Mouse (Mus musculus): ENCODE data around the gene Tpsg1. TPM values are rescaled to one million over a fixed set of nuclear protein-coding genes. Genes with fewer than 3 reads are reported as not detected.

Gene Tpsg1
- total RNA-seq, 4 experiments from 2014 or later: not detected

DNA sequence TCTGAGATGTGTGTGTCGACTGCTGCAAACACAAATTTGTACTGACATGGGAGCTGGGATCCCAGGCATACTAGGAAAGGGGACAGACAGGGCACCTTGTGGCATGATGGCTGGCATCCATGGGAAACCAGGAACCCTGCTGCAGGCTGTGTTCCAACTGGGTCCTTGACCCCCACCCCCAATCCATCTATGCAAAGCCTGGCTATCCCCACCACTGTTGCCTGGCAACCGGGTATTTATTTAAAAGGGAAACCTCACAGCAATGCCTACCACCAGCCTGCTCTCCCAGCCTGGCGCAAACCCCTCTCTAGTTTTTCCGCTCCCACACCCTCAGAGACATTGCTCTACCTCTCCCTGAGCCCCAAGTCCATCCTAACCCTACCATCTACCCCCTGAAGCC is 38.3 kb downstream of the Tpsg1 start:
- DNase-seq (ENCODE audit: low spot score in 2 of 2): no peak

DNA sequence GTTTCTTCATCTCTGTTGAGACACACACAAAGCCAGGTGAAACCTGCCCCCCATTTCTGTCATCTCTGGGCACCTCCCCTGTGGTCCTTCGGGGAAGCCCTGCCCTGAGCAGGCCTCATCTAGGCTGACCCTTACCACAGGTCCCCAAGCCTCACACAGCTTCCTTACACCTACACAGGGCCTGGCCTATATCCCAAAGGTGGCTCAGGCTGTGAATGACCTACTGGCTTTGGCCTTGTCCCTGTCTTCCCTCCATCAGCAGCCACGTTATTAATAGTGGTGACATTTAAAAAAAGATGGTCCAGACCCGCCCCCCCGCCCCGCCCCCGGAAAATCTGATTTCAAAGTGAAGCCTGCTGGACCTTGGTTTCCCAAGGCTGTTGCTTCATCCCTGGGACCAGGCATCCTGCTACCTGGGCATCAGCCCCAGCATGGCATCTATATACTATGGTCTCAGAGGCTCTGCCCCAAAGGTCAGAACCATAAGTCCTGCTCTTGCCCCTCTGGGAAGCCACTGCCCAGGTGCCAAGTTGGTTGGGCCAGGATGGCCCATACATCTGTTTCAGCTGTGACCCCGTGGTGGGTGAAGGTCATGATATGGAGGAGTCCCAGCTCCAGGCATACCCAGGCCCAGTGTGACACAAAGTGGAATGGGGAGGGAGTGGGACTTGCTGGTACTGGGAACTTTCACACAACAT is 39.4 kb downstream of the Tpsg1 start:
- no peak for DNase-seq (ENCODE audit: low spot score in 2 of 2)

DNA sequence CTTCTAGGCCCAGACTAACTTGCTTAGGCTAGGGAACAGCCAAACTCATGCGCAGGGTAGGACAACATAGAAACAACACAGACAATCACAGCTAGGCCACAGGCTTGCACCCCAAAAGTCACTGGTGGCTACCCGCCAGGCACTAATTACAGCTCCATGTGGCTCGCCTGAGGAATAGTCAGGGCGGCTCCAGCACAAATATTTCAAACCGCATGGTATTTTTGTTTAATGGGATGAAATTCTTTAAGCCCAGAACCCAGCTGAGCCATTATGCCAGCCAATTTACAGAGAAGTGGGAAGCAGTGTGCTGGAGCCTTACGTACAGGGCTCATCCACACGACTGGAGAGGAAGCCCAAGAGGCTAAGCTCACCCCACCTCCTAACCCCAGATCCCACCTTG is 40.5 kb downstream of the Tpsg1 start:
- DNase-seq (ENCODE audit: low spot score in 2 of 2): no peak

DNA sequence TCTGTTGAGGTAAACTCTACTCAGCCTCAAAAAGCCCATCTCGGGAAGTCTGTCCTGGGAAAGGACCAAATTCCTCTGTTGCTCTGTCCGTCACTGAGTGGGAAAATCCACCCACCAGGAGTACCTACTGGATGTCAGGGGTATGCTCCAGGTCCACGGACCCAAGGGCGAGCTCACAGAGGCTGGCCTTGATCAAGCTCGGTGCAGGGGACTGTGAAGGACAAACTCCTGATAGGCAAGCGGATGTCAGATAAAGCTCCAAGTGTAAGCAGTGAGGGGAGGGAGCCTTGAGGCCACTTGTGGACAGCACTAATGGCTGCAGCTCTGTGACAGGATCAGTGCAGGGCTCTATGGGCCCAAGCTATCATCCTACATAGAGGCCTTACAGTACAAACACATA is 41.1 kb downstream of the Tpsg1 start:
- DNase-seq (ENCODE audit: low spot score in 2 of 2): no peak

DNA sequence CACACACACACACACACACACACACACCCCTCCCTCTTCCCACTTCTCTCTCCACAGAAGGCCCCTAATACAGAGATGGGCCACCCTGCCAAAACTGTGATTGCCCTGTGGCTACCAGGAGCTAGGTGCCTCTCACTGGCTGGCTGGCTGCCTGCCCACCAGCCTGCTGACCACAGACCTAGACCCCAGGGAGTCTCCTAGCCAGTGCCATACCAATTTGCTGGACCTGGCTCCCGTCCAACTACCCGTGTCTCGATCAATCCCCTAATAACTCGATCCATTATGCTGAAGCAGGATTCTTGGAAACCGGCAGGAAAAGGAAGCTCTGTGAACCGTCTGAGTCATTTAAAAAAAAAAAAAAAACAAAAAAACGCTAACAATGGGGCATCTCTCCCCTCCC is 41.7 kb downstream of the Tpsg1 start:
- no peak for DNase-seq (ENCODE audit: low spot score in 2 of 2)

DNA sequence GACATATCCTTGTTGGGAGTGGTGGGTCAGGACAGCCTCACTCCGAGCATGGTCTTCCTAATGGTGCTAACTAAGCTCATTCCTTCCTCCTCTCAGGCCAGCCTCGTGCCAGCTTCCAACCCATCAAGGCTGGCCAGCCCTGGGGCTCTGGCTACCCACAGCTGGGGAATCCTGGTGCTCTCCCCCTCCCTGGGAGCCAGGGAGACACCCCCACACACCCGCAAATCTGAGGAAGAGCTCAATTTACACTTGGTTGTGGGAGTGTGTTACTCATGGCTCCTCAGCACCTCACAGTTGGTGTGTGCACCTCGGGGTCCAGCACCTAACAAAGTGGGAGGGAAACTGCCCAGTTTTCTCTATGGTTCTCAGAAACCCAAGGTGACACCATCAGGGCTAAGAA is 42.2 kb downstream of the Tpsg1 start:
- no peak for DNase-seq (ENCODE audit: low spot score in 2 of 2)

DNA sequence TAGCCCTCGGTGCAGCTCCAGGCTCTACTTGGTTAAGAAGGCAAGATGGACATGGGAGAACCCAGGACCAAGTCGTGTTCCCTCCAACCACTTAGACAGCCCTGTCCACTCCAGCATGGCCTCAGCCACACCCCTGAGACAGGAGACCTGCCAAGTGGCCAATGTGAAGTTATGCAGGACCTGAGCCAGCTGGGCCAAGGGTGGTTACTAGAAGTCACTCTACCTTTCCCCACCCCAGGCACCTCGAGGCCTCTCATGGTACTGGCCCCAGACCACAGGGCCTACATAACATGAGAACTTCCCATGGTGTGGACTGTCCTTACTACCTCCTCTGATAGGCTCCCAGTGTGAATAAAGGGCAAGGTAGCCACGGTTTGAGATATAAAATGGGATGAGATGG is 45.1 kb downstream of the Tpsg1 start:
- no peak for DNase-seq (ENCODE audit: low spot score in 2 of 2)

DNA sequence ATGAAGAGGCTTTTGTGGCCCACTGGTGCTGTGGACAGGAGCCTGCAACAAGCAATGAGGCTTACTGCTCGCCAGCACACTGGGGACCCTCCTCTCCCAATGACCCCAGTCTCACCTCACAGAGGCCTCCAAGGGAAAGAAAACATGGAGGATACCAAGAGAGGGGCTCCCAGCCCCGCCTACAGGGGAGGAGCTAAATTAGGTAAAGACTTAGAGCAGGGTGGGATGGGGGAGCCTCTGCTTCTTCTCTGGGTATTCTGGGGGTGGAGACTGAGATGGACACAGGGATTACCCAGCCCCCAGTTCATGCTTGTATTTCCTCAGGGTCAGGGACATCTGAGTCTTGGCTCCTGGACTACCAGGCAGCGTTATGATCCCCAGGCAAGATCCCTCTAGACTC is 45.8 kb downstream of the Tpsg1 start:
- DNase-seq (ENCODE audit: low spot score in 2 of 2): no peak

DNA sequence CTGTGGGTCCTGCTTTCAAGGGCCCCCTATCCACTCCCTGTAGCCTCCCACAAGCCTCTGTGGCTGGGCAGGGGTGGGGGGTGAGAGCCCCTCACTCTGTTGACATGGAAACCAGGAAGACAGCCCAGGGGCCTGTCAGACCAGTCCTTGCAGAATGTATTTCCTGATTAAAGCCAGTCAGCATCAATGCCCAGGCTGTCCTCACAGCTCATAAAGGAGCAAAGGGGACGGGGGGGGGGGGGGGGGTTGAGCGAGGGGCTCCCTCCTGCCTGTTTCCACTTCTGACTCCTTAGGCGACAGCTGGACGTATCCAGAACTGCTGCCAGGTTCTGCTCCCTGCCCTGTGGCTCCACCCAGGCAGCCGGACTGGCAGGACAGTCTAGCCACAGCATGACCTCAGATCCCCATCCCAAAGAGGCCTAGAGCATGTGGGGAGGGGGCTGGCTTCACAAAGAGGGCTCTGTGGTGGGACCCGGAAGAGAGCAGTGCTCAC is 46.4 kb downstream of the Tpsg1 start:
- no peak for DNase-seq (ENCODE audit: low spot score in 2 of 2)

DNA sequence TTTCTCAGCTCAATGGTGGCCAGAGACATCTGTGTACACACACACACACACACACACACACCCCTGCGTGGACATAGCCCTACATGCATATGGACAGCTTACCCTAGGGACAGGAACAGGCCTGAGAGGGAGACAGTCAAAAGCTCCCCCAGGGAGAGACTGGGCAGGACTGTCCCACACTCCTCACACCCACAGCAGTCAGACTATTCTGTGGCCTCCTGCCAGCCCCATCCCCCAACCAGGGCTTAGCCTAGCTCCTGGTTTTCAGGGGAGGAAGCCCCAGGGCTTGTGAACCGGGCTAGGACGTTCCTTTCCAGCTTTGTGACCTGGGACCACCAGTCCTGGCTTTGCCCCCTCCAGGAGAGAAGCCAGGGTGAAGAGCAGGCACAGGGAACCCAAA is 47.1 kb downstream of the Tpsg1 start:
- no peak for DNase-seq (ENCODE audit: low spot score in 2 of 2)

DNA sequence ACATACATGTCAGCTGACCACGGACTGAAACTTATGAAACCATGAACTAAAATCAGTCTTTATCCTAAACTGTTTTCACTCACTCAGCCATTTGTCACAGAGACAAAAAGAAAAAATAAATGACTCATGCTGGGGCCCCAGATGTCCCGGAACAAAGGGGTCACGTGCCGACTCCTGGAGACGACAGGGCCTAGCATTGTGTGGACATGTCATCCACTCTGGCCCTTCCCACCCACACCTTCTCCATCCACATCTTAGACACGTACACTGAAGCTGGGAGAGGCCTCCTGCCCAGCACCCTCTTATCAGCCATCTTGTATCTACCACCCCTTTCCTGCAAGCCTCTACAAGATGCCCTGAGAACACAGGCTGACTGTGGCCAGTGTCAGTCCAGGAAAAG is 48.9 kb downstream of the Tpsg1 start:
- no peak for DNase-seq (ENCODE audit: low spot score in 2 of 2)

DNA sequence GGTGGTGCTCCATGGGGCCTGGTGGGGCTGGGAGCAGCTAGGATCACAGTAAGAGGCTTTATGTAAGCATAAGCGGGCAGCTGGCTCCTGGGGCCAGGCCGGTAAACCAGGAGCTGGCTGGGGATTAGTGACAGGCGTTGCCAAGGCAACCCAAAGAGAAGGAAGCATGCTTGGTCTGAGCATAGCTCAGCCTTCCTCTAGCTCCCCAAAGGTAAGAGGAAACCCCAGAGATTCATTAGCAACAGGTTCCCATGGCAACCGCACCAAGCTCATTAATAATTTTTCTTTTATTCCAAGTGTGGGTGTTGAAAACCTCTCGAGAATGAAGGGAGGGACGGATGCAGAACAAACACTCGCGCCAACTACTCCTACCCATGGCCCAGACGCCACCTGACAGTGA is 49.9 kb downstream of the Tpsg1 start:
- DNase-seq (ENCODE audit: low spot score in 2 of 2): no peak

DNA sequence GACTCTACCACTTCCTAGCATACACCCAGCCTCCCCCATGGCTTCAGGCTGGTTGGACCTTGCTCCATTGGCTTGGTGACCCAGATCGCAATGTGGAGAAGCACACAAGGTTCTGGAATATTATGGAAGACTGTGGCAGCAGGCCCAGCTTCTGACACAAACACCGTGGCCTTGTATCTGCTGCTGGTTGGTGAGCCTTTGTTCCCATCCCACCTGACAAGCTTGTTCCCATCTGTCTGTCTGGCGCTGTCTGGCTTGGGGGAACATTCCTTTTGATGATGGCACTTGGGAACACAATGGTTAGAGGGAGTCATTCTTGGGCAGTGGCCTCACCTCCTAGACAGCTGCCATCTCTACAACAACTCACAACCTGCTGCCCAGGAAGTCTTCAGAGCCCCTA is 51.9 kb downstream of the Tpsg1 start:
- no peak for DNase-seq (ENCODE audit: low spot score in 2 of 2)

Other genes starting within 250 kb of the Tpsg1 start
- 1 to 10 TPM in 1 of 4 experiments, under 1 TPM in 3; 0.58 to 2.4 (median 0.79) TPM for gene Ptx4, start 248.5 kb upstream of the Tpsg1 start, total RNA-seq (2022)
- gene Clcn7, start 235.9 kb upstream of the Tpsg1 start, total RNA-seq (2022): 10 to 100 TPM; 13.0 to 18.3 (median 16.0) TPM
- not detected for gene Ccdc154, start 206.8 kb upstream of the Tpsg1 start, total RNA-seq (2022)
- not detected for gene Gm38655, start 193.8 kb upstream of the Tpsg1 start, total RNA-seq (2022)
- gene BC003965, start 184.7 kb upstream of the Tpsg1 start, total RNA-seq (2022): 10 to 100 TPM; 13.8 to 15.5 (median 14.8) TPM
- gene Unkl, start 180.9 kb upstream of the Tpsg1 start, total RNA-seq (2022): 1 to 10 TPM; 3.2 to 5.4 (median 4.3) TPM
- 10 to 100 TPM; 12.8 to 17.2 (median 14.8) TPM for gene Gnptg, start 129.1 kb upstream of the Tpsg1 start, total RNA-seq (2022)
- gene Tsr3, start 129.1 kb upstream of the Tpsg1 start, total RNA-seq (2022): 10 to 100 TPM; 14.2 to 19.1 (median 15.6) TPM
- not detected for gene Baiap3, start 112.9 kb upstream of the Tpsg1 start, total RNA-seq (2022)
- gene Ube2i, start 94.7 kb upstream of the Tpsg1 start, total RNA-seq (2022): 10 to 100 TPM; 57.0 to 66.7 (median 58.0) TPM
- gene Prss34, start 70.9 kb upstream of the Tpsg1 start, total RNA-seq (2022): under 1 TPM; 0.27 to 0.56 (median 0.33) TPM
- not detected for gene Prss28, start 60.6 kb upstream of the Tpsg1 start, total RNA-seq (2022)
- not detected for gene Prss29, start 50.6 kb upstream of the Tpsg1 start, total RNA-seq (2022)
- gene Tpsab1, start 23.7 kb upstream of the Tpsg1 start, total RNA-seq (2022): 1 to 10 TPM in 3 of 4 experiments, under 1 TPM in 1; 0.29 to 2.2 (median 1.2) TPM
- 1 to 10 TPM; 1.7 to 5.9 (median 3.9) TPM for gene Tpsb2, start 3.0 kb upstream of the Tpsg1 start, total RNA-seq (2022)
- 1 to 10 TPM in 3 of 4 experiments, under 1 TPM in 1; 0.68 to 1.7 (median 1.6) TPM for gene Cacna1h, start 64.5 kb downstream of the Tpsg1 start, total RNA-seq (2022)
- not detected for gene Tekt4, start 85.3 kb downstream of the Tpsg1 start, total RNA-seq (2022)
- not detected for gene Sstr5, start 128.0 kb downstream of the Tpsg1 start, total RNA-seq (2022)
- gene Sox8, start 201.4 kb downstream of the Tpsg1 start, total RNA-seq (2022): under 1 TPM; 0.19 to 0.76 (median 0.70) TPM
- gene Lmf1, start 209.8 kb downstream of the Tpsg1 start, total RNA-seq (2022): 10 to 100 TPM; 10.4 to 14.1 (median 10.8) TPM

All from gastrocnemius, adult 8-10 months (tissue).